Mouse (Mus musculus) CH12F3 (cell line): ENCODE data around the gene Dnajc8.

Source experiments
- in situ Hi-C: fragments of 300-500 bp; cut with MboI; formaldehyde crosslinking; loops from 2 replicates; pipeline ENCODE4 v1.14.3; 2020; ENCODE audit warnings: low sequenced_read_pairs

Dnajc8 gene

DNA sequence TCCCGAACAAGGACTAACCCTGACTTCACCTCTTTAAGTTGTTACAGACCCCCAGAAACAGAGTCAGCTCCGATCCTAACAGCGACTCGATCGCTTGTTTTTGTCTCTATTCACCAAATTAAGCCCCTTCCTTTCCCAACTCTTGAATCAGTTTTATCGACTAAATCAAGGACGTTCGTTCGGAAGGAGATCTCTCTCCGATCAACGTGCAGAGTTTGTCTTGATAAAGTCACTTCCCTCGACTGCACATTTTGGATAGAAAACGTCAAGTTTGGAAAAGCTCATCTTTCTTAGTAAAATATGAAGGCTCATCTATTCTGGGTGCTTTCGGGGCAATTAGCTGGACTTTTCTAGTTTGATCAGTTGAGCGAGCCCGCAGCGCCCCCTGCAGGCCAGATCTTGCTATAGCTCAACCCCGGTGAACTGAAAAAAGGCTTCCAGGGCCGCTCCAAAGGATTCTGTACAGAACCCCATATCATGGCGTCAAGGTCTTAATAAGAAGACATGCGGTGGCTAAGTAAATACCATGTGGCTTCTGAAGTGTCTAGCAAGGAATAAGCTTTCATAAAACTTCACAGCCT, 20.7 kb upstream of the Dnajc8 start:
- in situ Hi-C loops: no loop called here

- in situ Hi-C loops: no loop called here
Measured at GRCm38 (mm10) chr4:132515369-132516155, 19.8 kb upstream of the Dnajc8 start.

DNA sequence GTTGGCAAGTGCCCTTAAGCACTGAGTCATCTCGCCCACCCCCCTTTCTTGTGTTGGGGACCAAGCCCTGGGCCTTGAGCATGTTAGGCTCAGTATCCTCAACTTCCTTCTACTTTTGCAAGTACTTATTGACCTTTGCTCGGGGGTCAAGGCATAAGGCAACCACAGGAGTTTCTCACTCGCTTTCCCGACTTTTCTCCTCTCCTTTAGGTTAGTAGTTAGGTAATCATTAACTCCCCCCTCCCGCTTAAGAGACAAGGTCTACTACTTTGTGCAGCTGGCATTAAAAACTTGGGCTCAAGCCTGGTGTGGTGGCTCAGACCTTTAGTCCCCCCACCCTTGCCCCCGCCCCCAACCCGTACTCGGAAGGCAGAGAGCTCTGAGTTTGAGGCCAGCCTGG, 17.3 kb upstream of the Dnajc8 start:
- in situ Hi-C loops: no loop called here

DNA sequence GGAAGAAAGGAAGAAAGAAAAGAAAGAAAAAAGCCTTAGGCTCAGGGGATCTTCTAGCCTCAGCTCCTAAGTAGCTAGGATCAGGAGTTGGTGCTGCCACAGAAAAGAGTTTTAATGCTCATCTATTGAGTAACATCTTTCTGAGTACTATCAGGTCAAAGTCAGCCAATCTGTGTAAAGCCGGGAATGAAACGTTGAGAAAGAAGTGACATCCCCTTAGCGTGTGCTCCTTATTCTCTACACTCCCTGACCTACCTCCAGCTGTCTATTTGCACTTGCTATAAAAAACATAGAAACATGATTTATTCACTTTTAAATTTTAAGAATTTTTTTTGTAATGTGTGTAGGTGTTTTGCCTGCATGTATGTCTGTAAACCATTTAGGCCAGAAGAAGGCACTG, 16.2 kb upstream of the Dnajc8 start:
- in situ Hi-C loops: no loop called here

DNA sequence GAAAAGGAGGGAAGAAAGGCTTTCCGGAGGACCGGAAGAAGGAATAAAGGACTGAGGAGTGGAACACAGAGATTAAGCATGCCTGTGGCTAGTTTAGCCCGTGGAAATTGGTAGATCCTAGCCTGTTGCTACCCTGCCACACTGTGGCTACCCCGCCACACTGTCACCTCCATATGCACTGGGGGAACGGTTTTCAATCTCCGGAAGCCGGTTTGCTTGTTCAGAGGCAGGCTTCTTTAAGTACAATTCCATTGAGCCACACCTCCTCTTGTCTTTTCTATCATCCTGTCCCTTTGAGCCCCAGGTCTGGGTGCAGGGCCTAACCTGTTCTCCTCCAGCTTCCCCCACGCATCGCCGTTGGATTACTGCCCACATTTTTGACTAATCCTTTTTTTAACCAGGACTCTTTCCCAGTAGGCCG, 11.0 kb upstream of the Dnajc8 start:
- in situ Hi-C loops: no loop called here

GRCm38 (mm10) chr4:132524808-132525207, 10.5 kb upstream of the Dnajc8 start:
- in situ Hi-C loops: no loop called here

DNA sequence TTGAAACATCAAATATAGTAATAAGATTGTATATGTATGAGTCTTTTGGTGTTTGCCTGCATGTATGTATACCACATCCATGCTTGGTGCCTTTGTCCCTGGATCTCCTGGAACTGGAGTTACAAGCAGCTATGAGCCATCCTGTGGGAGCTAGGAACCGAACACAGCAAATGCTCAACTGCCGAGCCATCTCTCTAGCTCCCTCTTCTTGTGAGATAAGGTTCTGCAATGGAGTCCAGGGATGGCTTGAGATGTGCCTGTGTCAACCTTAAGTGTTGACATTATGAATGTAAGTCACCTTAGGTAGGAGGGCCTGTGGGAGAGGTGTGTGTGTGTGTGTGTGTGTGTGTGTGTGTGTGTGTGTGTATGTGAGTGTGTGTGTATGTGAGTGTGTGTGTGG, 8.7 kb upstream of the Dnajc8 start:
- in situ Hi-C loops: no loop called here

GRCm38 (mm10) chr4:132527917-132528522, 7.3 kb upstream of the Dnajc8 start:
- in situ Hi-C loops: no loop called here

- in situ Hi-C loops: no loop called here
Measured at GRCm38 (mm10) chr4:132529344-132529743, 6.0 kb upstream of the Dnajc8 start.

DNA sequence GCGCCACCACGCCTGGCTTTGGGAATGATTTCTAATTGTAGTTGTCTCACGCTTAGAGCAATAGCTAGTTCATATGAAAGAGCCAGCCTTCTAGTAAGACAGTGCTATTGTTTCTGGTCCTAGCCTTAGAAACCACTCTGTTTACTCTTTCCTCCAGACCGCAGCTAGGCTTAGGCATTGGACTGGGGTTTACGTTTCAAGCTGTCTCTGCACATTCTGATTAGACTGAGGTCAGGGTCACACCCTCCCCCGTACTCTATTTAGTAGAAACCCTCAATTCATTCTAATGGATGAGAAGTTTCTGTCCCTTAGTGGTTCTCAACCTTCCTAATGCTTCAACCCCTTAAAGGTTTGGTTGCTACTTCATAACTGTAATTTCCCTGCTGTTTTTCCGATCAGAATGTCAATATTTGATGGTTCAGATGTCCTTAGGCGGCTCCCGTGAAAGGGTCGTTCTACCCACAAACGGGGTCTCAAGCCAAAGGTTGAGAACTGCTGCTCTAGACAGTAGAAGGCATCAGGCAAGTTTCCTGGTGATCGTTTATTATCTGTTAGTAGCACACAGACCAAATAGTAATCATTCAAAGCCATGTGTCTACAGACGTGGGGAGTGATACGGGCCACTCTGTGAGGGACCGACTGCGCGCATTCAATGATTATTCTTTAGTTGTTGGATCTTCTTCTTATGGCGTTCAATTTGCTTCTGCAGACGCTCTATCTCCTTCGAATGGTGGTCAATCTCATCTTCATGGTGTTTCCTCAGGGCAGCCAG, 5.1 kb upstream of the Dnajc8 start:
- in situ Hi-C loops: no loop called here

DNA sequence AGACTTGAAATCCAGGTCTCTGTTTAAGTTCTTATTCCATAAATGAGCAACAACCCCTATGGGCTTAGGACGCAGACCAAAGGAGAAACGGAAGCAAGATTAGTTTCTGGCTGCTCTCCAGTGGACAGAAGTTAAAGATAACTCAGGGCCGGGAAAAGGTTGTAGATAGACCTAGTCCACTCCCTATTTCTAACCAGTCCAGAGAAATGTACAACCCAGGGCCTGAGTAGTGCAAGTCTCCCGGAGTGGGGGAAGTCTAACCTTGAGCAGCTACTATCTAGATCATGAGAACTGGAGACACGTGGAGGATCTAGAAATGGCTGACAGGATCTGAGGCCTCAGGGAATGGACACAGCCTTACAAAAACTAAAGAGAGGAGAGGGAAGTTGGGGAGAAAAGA, 2.9 kb upstream of the Dnajc8 start:
- in situ Hi-C loops: no loop called here

DNA sequence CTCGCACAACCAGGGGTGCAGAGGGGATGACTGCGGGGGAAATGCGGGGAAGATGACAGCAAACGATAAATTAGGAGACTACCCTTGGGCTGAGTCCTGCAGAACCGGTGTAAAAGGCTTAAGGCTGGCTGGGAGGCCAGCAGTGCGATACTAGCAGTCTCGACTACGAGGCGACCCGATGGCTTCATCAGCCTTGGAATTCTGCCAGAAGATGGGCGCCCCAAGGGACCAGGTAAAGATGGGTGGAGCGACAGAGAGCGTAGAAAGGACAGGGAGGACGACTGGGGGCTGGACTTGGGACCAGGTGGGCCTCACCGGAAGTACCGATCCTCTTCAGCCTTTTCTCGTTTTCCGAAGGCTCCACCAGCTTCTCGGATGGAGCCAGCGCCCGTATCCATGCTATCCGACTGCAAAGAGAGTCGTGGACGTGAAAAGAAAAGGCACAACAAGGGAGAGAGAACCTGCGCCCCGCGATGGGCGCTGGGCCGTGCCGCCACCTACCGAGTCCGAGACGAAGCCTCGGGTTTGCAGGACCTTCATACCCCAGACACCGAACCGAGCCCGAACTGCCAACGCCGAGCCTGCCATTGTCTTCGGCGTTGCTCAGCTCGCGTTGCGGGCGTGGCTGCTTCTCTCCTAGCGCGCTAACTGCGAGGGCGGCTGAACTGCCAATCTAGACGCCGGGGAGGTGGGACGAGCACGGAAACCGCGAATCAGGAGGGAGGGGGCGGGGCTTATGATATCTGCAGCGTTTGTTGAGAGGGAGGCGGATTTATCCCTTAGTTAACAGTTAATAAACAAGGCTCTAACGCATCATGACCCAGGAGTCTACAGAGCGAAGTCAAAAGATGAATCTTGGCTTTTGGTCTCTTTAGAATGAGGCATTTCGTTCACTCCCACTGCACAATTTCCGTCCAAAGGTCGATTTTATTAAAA, 2.1 kb upstream of the Dnajc8 start, which contains the start of gene Atpif1:
TSS of gene Atpif1 (minus strand) at position 679 of the 936 bp plus-strand sequence.
- in situ Hi-C loops: no loop called here

DNA sequence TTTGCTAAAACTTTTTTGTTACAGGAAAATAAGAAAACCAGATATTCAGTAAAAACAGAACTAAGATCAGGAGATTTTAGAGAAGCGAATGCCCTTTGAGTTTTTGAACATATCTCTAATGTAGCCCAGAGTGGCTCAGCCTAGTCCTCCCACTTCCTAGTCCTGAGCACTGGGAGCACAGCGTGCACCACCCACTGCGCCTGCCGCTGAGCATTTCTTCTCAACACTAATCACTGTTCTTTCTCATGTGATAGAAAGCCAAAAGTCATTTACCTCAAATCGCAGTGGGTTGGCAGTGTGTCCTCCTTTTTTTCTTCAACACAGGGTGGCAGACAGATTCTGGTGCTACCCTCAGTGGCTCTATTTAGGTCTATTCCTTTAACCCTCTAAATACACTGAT, 4.1 kb downstream of the Dnajc8 start:
- in situ Hi-C loops: no loop called here

DNA sequence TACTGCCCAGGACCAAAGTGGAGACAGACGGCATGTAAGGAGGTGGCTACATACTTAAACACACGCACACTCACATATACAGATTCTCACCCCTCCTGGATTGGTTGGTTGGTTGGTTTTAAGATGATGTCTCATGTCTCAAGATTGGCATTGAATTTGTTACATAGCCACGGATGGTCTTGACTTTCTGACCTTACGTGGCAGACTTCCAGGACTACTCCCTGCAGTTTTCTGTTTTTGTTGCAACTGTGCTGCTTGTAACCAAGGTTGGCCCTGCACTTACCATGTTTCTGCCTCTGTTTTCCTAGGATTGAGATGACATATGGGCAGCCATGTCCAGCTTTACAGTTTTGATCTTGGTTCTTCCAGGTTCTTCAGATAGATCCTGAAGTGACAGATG, 6.1 kb downstream of the Dnajc8 start:
- in situ Hi-C loops: no loop called here

DNA sequence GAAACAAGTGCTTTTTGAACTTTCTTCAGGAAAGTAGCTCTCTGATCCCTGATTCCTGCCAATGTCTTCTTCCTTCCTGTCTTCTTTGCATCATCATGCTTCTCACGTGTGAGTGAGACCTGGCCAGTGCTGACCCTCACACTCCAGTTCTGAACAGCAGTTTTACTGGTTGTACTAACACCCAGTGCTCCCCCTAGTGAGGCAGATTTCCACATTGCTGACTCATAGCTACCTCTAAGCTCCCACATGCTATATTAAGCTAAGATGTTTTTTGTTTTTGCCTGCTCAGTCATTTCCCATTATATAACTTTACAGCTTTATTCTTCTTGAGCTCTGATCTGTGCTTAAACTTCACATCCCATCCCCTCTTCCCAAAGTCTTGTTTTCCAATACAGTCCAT, 7.4 kb downstream of the Dnajc8 start:
- in situ Hi-C loops: no loop called here

GRCm38 (mm10) chr4:132545851-132546250, 10.5 kb downstream of the Dnajc8 start:
- in situ Hi-C loops: no loop called here

DNA sequence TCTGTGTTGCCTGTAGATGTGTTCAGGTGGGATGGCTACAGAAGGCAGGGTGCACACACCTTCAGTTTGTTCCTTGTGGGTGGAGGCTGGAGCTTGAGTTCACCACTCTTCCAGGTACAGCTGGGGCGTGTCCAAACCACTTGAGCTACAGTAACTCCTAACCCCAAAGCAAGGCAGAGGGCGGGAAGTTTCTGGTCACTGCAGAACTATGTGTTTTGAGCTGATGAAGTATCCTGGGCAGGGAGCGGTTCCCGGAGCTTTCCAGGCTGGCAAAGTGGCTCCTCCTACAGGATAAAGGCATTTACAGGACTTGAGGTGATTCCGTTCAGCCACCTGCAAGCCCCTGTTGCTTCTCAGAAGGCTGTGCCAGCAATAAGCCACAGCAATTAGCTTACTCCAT, 18.9 kb downstream of the Dnajc8 start:
- in situ Hi-C loops: loop anchor here (10.0 kb wide), 1 partner anchor 71 kb away; no protein-coding TSS in a partner anchor

GRCm38 (mm10) chr4:132554653-132555052, 19.3 kb downstream of the Dnajc8 start:
- in situ Hi-C loops: loop anchor here (10.0 kb wide), 1 partner anchor 70 kb away; no protein-coding TSS in a partner anchor

DNA sequence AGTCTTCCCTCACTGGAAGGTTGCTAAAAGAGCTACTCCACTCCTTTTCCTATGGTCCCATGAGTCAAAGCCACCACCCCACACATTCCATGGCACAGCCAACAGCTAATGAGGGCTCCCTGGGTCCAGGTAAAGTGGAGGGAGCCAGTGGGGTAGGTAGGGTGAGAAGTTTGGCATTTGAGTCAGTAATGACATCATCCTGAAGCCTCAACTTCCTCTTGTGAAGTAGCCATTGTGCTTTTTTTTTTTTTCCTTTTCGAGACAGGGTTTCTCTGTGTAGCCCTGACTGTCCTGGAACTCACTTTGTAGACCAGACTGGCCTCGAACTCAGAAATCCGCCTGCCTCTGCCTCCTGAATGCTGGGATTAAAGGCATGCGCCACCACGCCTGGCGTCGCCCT, 20.2 kb downstream of the Dnajc8 start:
- in situ Hi-C loops: loop anchor here (10.0 kb wide), 1 partner anchor 69 kb away; no protein-coding TSS in a partner anchor

DNA sequence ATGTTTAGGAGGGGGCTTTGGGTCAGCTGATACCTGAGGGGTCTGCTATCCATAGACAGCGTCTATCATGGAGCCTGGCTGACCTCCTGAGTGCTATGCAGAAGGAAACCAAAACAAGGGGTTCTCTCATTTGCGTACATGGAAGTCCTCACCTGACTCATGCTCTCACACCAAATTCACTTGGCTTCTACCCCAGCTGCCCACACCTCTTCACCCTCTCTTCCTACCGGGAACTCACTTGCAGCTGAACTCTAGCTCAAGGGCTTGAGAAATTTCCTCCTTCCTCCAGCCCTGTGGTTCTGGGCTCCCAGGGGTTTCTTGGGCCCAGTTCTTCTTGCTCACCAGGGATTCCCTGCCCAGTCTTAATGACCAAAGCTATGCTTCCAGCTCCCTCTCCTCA, 27.9 kb downstream of the Dnajc8 start:
- in situ Hi-C loops: no loop called here
